Mouse (Mus musculus): ENCODE results near the gene Nt5m.
"Not testable (repeated sequence)": the region's sequence is repeated elsewhere in the genome, so short reads cannot be mapped to it uniquely, and the experiment has no call there.

The Nt5m gene

GRCm38 (mm10) chr11:59839008-59839458, at the start of gene Nt5m:
Gene Nt5m (plus strand): TSS chr11:59839447.
- peak; percentile 93 for DNase-seq (ENCODE audit: low spot score)

DNA sequence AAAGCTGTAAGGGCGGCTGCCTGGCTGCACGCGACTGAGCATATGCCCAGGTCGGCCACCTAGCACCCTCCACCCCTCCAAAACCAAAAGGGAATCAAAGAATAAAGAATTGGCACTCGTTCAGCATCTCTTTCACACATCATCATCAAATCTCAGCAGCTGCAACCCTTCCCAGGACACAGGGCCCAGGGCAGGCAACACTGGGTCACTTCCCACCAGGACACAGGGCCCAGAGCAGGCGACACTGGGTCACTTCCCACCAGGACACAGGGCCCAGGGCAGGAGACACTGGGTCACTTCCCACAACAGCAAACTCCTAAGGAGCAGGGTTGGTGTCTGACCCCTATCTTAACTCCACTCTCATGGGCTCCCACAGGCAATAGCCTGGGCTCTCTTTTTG, 45.9 kb upstream of the Nt5m start:
- DNase-seq (ENCODE audit: low spot score) = no peak

DNA sequence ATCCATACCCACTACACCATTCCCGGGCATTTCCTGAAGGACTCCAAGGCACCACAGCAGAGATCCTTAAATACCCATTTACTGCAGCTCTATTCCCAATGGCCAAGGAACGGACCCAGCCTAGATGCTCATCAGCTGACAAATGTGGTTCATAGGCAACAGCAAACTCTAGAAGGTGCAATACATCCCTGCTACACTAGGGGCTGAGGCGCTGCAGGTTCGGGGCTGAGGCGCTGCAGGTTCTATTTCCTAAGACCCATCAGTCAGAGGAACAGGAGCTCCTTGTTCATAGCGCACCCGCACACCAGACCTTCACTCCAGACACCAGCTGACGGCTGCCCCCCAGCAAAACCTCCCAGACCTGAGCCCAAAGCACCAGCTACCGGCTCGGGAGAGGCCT, 38.8 kb upstream of the Nt5m start:
- no peak for DNase-seq (ENCODE audit: low spot score)

DNA sequence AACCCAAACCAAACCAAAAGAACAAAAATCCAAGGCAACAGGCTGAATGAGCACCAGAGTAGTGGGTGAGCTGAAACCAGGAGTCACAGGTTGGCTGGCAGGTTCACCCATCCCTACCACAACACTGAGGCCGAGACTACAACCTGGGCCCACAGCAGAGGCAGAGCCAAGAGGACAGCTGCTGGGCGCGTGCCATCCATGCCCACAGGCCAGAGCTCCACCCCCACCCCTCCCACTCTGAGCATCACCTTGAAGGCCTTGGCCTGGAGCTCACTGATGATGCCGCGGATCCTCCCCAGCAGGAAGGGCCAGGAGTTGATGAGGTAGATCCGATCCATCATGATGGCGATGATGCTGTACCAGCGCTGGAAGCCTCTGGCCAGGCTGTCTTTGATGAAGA, 37.4 kb upstream of the Nt5m start:
- DNase-seq (ENCODE audit: low spot score) = no peak

- no peak for DNase-seq (ENCODE audit: low spot score)
Observed at GRCm38 (mm10) chr11:59803516-59803915, 35.7 kb upstream of the Nt5m start.

- DNase-seq (ENCODE audit: low spot score) = no peak
Observed at GRCm38 (mm10) chr11:59804409-59805110, 34.7 kb upstream of the Nt5m start.

DNA sequence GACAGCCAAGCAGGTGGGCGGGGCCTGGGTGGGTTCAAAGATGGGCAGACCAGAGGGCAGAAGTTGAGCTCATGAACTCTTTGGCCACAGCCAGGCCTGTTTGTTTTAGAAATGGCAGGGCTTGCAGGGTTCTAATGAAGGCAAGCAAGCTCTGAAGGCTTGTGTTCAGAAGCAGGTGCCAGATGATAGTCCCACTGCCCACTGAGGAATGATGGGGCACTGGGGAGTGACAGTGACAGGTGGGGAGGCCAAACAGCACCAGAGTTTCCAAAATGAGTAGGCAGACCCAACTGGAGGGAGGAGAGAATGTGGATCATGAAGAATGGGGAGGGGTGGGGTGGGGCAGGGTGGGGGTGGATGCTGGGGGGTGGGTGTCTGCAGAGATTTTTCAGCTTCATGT, 34.0 kb upstream of the Nt5m start:
- no peak for DNase-seq (ENCODE audit: low spot score)

- no peak for DNase-seq (ENCODE audit: low spot score)
Observed at GRCm38 (mm10) chr11:59805656-59806055, 33.6 kb upstream of the Nt5m start.

- no peak for DNase-seq (ENCODE audit: low spot score)
Observed at GRCm38 (mm10) chr11:59808170-59808960, 30.9 kb upstream of the Nt5m start.

GRCm38 (mm10) chr11:59809071-59809669, 30.1 kb upstream of the Nt5m start:
- peak; percentile 60 for DNase-seq (ENCODE audit: low spot score)

GRCm38 (mm10) chr11:59809670-59810474, 29.4 kb upstream of the Nt5m start, which contains the start of gene Flcn:
Gene Flcn (minus strand): TSS chr11:59810016.
- DNase-seq (ENCODE audit: low spot score) = peak; percentile 84

DNA sequence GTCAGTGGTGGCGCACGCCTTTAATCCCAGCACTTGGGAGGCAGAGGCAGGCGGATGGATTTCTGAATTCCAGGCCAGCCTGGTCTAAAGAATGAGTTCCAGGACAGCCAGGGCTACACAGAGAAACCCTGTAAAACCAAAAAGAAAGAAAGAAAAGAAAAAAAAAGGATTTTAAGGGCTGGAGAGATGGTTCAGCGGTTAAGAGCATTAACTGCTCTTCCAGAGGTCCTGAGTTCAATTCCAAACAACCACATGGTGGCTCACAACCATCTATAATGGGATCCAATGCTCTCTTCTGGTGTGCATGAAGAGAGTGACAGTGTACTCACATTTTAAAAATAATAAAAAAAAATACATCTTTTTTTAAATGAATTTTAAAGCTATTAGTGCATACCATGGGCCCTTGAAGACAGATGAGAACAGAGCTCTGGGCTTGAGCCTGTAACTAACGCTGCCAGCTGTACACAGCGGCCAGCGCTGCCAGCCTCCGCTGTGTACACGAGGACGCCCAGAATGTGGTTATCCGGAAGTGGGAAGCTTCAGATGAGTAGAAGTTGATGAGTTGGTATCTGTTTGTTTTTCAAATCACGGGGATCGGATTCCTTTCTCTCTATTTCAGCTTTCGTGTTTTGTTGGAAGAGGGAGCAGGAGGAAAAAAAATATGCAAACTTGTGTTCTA, 28.6 kb upstream of the Nt5m start:
- DNase-seq (ENCODE audit: low spot score) = peak; percentile 17

GRCm38 (mm10) chr11:59811211-59811610, 28.0 kb upstream of the Nt5m start:
- peak; percentile 10 for DNase-seq (ENCODE audit: low spot score)

- no peak for DNase-seq (ENCODE audit: low spot score)
Observed at GRCm38 (mm10) chr11:59813276-59813675, 26.0 kb upstream of the Nt5m start.

DNA sequence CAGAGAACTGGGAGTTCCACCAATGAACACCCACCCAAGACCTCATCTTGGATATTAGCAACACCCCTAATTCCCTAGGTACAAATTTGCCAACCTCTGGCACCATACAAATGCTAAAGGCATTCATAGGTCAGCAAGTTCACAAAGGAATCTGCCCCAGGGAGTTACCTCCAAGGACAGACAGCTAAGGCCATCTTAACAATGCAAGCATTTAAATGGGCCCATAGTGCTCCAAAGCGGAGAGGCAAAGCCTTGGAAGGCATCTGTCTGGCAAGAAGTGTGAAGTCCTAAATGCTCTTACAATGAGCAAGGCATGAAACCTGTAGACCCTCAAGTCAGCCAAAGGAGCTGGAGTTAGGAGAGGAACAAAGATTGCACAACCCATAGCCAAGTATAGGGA, 24.9 kb upstream of the Nt5m start:
- DNase-seq (ENCODE audit: low spot score) = no peak

DNA sequence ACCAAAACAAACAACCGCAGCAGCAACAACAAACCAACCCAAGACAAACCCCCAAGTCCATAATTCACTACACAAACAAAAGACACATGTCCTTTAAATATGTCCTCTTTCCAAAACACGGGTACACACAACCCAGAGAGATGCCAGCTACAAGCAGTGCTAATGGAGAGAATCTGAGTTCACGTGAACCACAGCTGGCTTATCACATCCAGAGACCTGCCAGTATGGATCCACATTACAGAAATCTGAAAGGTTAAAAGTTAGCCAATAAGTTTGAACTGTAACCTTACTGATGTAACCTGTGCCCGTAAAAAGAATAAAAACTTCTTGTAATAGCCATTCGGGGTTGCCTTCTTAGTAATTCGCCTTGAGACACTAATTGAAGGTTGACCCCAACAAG, 24.3 kb upstream of the Nt5m start:
- no peak for DNase-seq (ENCODE audit: low spot score)

DNA sequence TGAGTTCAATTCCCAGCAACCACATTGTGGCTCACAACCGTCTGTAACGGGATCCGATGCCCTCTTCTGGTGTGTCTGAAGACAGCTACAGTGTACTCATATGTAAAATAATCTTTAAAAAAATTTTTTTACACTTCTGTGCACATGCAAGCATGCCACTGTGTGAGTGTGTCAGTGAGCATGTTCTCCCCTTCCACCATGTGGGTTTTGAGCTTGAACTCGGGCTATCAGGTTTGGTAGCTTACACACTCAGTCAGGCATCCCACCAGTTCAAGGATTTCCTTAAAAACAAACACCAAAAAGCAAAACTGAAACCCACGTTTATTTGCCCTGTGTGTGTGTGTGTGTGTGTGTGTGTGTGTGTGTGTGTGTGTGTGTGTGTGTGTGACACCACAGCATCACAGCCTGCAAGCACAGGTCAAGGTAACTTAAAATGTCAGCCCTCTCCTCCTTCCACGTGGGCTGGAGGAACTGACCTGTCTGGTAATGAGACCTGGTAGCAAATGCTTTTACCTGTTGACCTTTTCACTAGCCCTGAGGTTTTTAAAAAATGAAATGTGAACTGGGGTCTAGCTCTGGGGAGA, 23.7 kb upstream of the Nt5m start:
- no peak for DNase-seq (ENCODE audit: low spot score)

DNA sequence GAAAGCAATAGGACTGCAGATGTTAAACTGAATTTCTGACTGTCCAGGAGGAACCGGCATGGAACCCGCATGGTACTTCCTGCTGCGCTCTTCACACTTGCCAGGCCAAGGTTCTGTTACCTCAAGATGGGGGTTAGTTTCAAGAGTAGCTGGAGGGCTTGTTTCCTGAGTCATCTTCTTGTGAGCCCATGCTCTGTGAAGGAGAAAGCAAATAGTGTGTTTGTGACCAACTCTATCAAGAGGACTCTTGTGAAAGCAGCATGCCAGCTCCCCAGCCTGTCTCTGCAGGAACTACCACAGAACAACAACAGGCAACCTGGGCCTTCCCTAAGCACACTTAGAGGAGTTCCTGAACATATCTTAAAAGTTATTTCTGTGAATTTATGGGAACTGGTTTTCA, 21.3 kb upstream of the Nt5m start:
- DNase-seq (ENCODE audit: low spot score) = no peak

DNA sequence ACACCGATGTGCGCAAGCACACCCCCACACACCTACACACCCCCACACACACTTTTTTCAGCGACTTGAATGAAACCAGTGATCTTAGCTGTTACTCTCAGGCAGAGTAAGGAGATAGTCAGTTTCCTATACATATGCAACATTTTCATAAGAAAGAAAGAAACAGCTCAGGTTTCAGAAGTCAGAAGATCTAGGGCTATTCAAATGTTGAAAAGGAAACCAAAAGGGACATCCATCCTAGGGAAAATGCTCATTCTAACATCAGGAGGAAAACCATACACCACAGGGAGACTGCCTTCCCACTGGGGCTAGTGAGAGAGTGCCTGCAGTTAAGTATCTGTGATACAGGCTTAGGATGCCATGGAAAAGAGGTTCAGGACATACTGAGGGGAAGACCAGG, 17.6 kb upstream of the Nt5m start:
- no peak for DNase-seq (ENCODE audit: low spot score)

GRCm38 (mm10) chr11:59837789-59838188, 1.5 kb upstream of the Nt5m start:
- not testable (repeated sequence) for DNase-seq (ENCODE audit: low spot score)

GRCm38 (mm10) chr11:59838426-59838825, 821 bp upstream of the Nt5m start:
- DNase-seq (ENCODE audit: low spot score) = no peak
